Mouse (Mus musculus): ENCODE measurements around the gene Hfm1.

DNA sequence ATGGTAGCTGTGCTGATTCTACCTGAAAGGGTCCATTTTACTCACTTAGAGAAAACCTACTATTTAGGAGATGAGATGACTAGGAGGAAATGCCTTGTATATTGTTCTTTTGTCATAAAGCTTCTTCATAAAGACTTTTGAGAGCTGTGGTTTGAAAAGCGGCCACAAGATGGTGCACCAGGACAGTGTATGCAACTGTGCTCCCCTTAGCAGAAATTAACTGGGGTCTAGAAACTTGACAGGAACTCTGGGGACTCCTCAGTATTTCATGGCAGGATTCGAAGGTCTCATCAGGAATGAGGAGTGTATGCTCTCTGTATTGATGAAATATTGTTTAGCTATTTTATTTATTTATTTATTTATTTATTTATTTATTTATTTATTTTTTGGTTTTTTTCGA, 65.7 kb downstream of the Hfm1 start:
- TF ChIP-seq CTCF (IDR thresholded peaks at IDR 0.05; ENCODE audit: low read depth) (peak; percentile 88), EP300 (optimal IDR thresholded peaks at IDR 0.05) (no peak)

All from stomach, postnatal 0 days (tissue).